Mouse (Mus musculus): ENCODE results near the gene Abcb10. TPM values are rescaled to one million over a fixed set of nuclear protein-coding genes. Genes with fewer than 3 reads are reported as not detected.

Abcb10 gene
- 13.7 and 15.3 TPM in 2 replicates for polyA plus RNA-seq (2012)

DNA sequence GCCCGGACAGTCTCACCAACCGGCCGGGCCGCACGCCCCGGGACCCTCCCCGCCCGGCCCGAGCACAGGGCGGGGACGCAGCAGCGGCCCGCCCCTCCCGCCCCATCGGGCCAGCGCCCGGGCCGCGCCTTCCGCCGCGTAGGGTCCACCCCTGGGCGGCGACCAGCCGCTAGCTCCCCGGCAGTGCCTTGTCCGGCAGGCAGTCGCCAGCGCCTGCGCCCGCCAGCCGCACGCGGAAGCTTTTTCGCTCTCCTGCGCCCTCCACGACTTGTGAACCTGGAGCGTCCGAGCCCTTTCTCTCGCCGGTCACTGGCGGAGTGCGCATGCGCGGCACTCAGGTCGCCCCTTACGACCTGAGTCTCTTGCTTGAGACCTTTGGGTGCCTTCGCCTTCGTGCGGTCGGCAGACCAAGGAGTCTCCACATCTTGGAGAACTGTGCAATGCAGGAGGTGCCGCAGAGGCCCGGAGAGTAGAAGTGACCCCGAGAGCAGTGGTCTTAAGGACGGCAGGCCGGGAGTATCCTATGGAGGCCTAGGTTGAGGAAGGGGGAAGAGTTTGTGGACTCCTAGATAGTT, at the start of gene Abcb10:
TSS of gene Abcb10 (minus strand) at position 297 of the 575 bp plus-strand sequence.

DNA sequence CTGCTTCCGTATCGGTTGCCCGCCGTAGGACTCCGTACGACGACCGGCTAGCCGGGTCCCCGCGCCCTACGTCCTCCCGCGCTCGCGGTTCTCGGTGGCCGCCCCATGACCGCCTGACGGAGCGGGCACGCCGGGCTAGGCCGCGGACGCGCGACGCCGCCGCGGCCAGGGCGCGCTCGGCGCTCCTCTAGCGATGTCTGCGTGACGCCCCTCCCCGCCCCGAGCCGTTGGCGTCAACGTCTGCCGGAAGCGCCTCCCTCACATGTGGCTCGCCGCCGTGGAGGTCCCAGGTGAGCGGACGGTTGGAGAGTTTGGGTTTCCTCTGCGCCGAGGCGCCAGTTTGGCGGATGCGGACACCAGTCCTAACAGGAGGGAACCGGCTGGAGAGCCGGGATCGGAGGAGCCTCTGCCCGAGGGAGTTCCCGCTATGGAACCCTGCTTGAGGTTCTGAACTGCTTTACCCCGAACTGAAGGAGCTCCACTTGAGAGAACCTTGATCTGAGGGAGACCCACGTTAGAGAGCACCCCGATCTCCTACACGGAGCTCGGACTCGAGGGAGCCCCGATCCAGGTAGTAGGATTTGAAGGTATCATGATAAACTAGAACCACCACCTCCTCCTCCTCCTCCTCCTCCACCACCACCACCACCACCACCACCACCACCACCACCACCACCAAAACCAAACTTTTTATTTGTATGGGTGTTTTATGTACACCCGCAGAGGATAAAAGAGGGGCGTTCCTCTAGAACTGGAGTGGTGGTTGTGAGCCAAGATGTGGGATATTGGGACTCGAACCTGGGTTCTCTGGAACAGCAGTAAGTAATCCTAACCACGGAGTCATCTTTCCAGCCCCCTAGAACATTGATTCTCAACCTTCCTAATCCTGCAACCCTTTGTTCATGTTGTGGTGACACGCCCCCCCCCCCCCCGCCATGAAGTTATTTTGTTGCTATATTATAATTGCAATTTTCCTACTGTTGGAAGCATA, 38.6 kb upstream of the Abcb10 start, which contains the start of the genes Taf5l and Urb2:
TSS of gene Taf5l (minus strand) at position 161 of the 991 bp plus-strand sequence.
TSS of gene Urb2 (plus strand) at position 272 of the 991 bp plus-strand sequence.

DNA sequence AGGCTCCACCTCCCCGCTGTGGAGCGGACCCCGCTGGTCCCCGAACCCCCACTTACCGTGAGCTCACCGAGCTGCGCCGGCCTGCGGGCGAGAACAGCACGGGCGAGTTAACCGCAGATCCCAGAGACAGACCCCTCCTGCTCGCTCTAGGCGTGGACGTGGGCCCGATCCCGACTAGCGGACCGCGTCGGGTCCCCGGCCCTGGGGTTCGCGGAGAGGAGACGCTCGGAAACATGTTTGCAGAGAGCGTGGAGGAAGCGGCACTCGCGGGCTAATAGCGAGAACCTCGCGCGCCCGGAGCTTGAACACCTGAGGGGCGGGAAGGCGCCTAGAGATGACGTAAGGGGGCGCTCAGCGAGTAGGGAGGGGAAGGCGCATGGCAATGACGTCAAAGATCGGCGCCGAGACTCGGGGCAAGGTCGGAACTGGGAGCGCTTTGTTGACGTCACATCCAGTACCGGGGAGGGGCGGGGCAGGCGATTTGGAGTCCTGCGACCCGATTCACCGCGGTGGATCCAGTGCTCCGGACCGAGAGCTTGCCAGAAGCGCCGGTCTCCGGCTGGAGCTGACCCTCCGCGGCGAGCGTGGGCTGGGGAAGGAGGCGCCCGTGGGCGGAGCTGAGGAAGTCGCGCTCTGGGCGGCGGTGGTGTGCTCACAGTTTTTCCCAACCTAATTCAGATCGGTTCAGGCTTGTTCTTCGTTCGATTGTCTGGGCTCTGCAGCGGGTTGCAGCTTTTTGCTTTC, 33.8 kb downstream of the Abcb10 start, which contains the start of gene Nup133:
TSS of gene Nup133 (minus strand) at position 324 of the 744 bp plus-strand sequence.

Other genes starting within 250 kb of the Abcb10 start
- 7.8 and 12.8 TPM in 2 replicates for gene Rab4a, start 177.1 kb downstream of the Abcb10 start, polyA plus RNA-seq (2012)
- gene Ccsap, start 122.9 kb downstream of the Abcb10 start, polyA plus RNA-seq (2012): 6.1 and 7.9 TPM in 2 replicates
- gene Acta1, start 88.4 kb downstream of the Abcb10 start, polyA plus RNA-seq (2012): 0.39 and 0.86 TPM in 2 replicates
- gene Nup133, start 33.9 kb downstream of the Abcb10 start, polyA plus RNA-seq (2012): 9.9 and 11.8 TPM in 2 replicates
- 24.3 and 27.8 TPM in 2 replicates for gene Taf5l, start 38.3 kb upstream of the Abcb10 start, polyA plus RNA-seq (2012)
- 2.6 and 2.7 TPM in 2 replicates for gene Urb2, start 38.4 kb upstream of the Abcb10 start, polyA plus RNA-seq (2012)
- gene Galnt2, start 248.3 kb upstream of the Abcb10 start, polyA plus RNA-seq (2012): 58.4 and 62.5 TPM in 2 replicates

Measured in megakaryocyte-erythroid progenitor cell, adult 5 weeks (primary cell).